Mouse (Mus musculus): Measurements from ENCODE around the gene Klb. TPM values are rescaled to one million over a fixed set of nuclear protein-coding genes. Genes with fewer than 3 reads are reported as not detected.

Klb gene
- total RNA-seq, 2 experiments from 2014 or later = 0.15 to 0.18 TPM

Other genes starting within 250 kb of the Klb start
- gene Klhl5, start 240.8 kb upstream of the Klb start, total RNA-seq (2021) = 1 to 10 TPM; 5.4 to 7.3 TPM
- gene Wdr19, start 148.6 kb upstream of the Klb start, total RNA-seq (2021) = 1 to 10 TPM; 1.1 to 1.9 TPM
- 10 to 100 TPM; 17.9 to 21.1 TPM for gene Rfc1, start 12.6 kb upstream of the Klb start, total RNA-seq (2021)
- gene Rpl9, start 43.1 kb downstream of the Klb start, total RNA-seq (2021) = 100 to 1,000 TPM; 421 to 512 TPM
- 10 to 100 TPM; 42.3 to 44.5 TPM for gene Lias, start 43.2 kb downstream of the Klb start, total RNA-seq (2021)
- gene Ugdh, start 87.6 kb downstream of the Klb start, total RNA-seq (2021) = 10 to 100 TPM in 1 of 2 experiments, 1 to 10 TPM in 1; 9.2 to 10.1 TPM
- not detected for gene Gm43552, start 144.5 kb downstream of the Klb start, total RNA-seq (2021)
- gene Smim14, start 188.9 kb downstream of the Klb start, total RNA-seq (2021) = 10 to 100 TPM; 29.5 to 32.5 TPM
- 10 to 100 TPM; 55.2 to 58.7 TPM for gene Ube2k, start 188.9 kb downstream of the Klb start, total RNA-seq (2021)

Measured in gastrocnemius, postnatal 36 days (tissue).